Mouse (Mus musculus) lung, embryonic 14.5 days (tissue): ENCODE results near the gene Caprin1. TPM values are rescaled to one million over a fixed set of nuclear protein-coding genes. Genes with fewer than 3 reads are reported as not detected.

ENCODE experiments used
- ATAC-seq: fragments of 200-750 bp; cut with Nextera tagmentation; 2 replicates; pipeline ENCODE4 v1.8.0; 2017; ENCODE audit warnings: mild to moderate bottlenecking, moderate TSS enrichment, moderate library complexity; ENCODE audit not compliant: insufficient read depth
- DNase-seq: peaks from one replicate; pipeline ENCODE4 v3.0.0-alpha.2; 2015
- H3K27ac ChIP-seq: fragments of 300-500 bp; sonication (generic); 2 replicates; pipeline ENCODE4 v1.5.1; 2014; ENCODE audit warnings: low read depth, mild to moderate bottlenecking, moderate library complexity
- H3K27me3 ChIP-seq: fragments of 300-500 bp; sonication (generic); 2 replicates; pipeline ENCODE4 v1.6.1; 2014; ENCODE audit warnings: low read length, control low read depth; ENCODE audit not compliant: insufficient read depth
- H3K36me3 ChIP-seq: fragments of 300-500 bp; sonication (generic); 2 replicates; pipeline ENCODE4 v1.6.1; 2014; ENCODE audit warnings: control low read depth; ENCODE audit not compliant: insufficient read depth
- H3K4me1 ChIP-seq: fragments of 300-500 bp; sonication (generic); 2 replicates; pipeline ENCODE4 v1.6.1; 2014; ENCODE audit warnings: antibody characterized with exemption, control low read depth; ENCODE audit not compliant: insufficient read depth
- H3K4me2 ChIP-seq: fragments of 300-500 bp; sonication (generic); 2 replicates; pipeline ENCODE4 v1.6.1; 2014; ENCODE audit warnings: mild to moderate bottlenecking
- H3K4me3 ChIP-seq: fragments of 300-500 bp; sonication (generic); 2 replicates; pipeline ENCODE4 v1.5.1; 2014; ENCODE audit warnings: low read depth, low read length
- H3K9ac ChIP-seq: fragments of 300-500 bp; sonication (generic); 2 replicates; pipeline ENCODE4 v1.6.1; 2014
- H3K9me3 ChIP-seq: fragments of 300-500 bp; sonication (generic); 2 replicates; pipeline ENCODE4 v1.6.1; 2016; ENCODE audit warnings: low read depth, low read length, control low read depth
- CTCF ChIP-seq: IDR thresholded peaks from 2 replicates; pipeline ENCODE4 v1.5.1; 2016; ENCODE audit warnings: antibody characterized with exemption, low read depth
- WGBS: fragments of 180-500 bp; shearing (Covaris S2); extraction: QIAGEN DNeasy Blood & Tissue Kit; methylation state at CpG from one replicate; pipeline ENCODE4 v1.1.7; 2014; 5-methylcytosine and 5-hydroxymethylcytosine counted together
- polyA plus RNA-seq: library from polyadenylated mRNA; unstranded; fragments of >200 nt; fragmentation: Nextera tagmentation; extraction: Ambion mirVana; gene quantifications from 2 replicates; pipeline ENCODE4 v1.2.1, GENCODE M21; 2014

Gene Caprin1
- polyA plus RNA-seq, 1 experiment from 2014 or later = 438 TPM

DNA sequence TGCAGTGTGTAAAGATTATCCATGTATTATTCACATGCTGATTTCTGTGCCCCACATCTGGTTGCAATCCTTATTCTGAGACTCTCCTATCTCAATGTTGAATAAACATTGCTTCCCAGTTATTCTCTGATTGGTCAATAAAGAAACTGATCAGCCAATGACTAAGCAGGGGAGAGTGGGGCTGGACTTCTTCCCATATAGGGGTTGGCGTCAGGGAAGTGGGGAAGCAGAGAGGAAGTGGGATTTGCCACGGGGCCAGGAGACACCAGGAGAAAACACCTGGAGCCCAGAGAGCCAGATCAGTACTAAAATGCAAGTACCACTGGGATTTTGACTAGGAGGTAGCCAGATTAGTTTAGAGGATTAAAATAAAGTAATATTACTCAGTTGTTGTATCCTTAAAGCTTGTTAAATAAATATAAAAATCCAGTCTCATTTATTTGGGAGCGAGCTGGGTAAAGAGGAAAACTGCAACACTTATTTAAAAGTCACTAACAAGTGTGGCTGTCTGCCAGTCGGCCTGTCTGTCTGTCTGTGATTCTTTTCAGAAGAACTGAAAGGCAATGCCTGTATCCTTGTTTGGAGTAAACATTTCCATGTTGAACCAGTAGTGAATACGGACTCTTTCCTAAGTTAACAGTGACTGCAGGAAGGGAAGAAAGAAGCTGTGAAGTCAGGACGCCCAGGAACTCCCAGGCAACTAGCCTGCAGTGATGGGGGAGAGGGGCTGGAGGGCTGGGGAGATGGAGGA lies 19.9 kb upstream of the Caprin1 start:
- H3K9ac ChIP-seq = peak overlapping the region; percentile 30; the same call in 1 of the 2 replicates
- H3K4me3 ChIP-seq = peak overlapping the region; percentile 16; the same call in 1 of the 2 replicates
- H3K27me3 ChIP-seq = no peaks in the 10 kb centered on the region
- no peak overlapping the region for H3K27ac ChIP-seq
- H3K4me2 ChIP-seq = peak overlapping the region; percentile 53
- TF ChIP-seq CTCF = no peak
- no peaks in the 10 kb centered on the region for H3K4me1 ChIP-seq
- H3K36me3 ChIP-seq = no peaks in the 10 kb centered on the region
- no peaks in the 10 kb centered on the region for H3K9me3 ChIP-seq
- peak; percentile 94 for ATAC-seq
- DNase-seq = peak; percentile 77
- WGBS = 25% methylated on average over 6 of the region's 6 CpGs

DNA sequence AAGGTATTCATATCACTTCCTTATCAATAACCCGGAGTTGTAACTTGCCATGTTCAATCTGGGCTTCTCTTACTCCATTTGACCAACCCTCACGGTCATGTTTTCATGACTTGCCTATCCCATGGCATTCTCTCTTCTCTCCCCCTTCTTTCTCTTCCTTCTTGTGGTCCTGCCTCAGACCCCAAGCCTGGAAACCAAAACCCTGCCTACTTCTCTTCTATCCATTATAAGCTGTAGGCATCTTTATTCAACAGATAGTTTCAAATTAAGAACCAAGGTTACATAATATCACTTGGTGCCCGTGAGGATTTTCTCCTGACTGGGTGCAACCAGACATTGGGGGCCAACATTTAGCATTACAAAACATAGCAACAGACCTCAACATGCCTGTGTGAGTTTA lies 18.5 kb upstream of the Caprin1 start:
- ATAC-seq (no peak), DNase-seq (no peak)
- Histone ChIP-seq H3K9ac (no peak overlapping the region), H3K9me3 (no peaks in the 10 kb centered on the region), H3K4me3 (no peak overlapping the region), H3K4me2 (no peak overlapping the region), H3K27me3 (no peaks in the 10 kb centered on the region), H3K27ac (no peak overlapping the region), H3K4me1 (no peaks in the 10 kb centered on the region), H3K36me3 (no peaks in the 10 kb centered on the region)
- no peak for TF ChIP-seq CTCF
- 82% methylated on average over 3 of the region's 3 CpGs for WGBS

DNA sequence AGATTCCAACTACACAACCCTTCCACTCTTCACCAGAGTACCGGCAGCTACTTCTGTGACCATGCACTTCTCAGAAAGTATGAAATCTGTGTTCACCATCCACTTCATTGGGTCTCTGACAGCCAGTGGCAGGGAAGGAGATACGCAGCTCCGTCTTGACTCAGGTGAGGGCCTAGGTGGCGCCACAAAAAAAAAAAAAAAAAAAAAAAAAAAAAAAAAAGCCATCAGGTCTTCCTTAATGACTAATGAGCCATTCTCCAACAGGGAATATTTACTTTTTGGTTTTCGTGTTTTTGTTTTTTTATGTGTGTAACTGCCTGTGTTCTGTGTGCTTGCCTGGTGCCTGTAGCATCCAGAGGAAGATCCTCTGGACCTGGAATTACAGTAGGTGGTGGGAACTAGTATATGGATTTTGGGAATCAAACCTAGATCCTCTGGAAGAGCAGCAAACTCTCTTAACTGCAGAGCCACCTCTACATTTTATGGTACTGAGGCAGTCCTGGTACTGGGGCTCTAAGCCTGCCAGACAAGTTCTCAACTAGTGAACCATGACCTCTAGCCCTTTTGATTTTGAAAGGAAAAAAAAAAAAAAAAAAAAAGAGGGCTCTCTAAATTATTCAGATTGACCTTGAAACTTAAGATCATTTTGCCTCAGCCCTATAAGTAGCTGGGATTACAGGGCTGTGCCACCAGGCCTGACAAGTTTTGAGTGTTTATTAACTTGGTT lies 14.2 kb upstream of the Caprin1 start:
- DNase-seq (no peak), ATAC-seq (no peak)
- Histone ChIP-seq H3K27ac (no peak overlapping the region), H3K9me3 (no peaks in the 10 kb centered on the region), H3K36me3 (no peaks in the 10 kb centered on the region), H3K4me1 (no peaks in the 10 kb centered on the region), H3K4me3 (no peak overlapping the region), H3K27me3 (no peaks in the 10 kb centered on the region), H3K9ac (no peak overlapping the region), H3K4me2 (no peak overlapping the region)
- WGBS = 50% methylated on average over 5 of the region's 5 CpGs
- no peak for TF ChIP-seq CTCF

DNA sequence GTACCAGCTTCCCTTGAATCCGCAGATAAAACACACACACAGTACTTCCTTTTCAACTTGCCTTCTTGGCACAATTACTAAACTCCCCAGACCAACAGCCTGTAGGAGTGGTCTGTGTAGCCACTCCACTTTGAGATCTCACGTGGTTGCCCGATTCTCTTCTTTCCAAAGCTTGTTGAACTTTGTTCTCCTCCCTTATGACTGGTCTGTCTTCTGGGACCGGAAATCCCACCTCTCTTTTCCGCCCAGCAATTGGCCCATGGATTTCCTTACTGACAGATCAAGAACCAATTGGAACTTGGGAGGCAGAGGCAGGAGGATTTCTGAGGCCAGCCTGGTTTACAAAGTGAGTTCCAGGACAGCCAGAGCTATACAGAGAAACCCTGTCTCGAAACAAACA lies 13.0 kb upstream of the Caprin1 start:
- 86% methylated on average over 6 of the region's 6 CpGs for WGBS

DNA sequence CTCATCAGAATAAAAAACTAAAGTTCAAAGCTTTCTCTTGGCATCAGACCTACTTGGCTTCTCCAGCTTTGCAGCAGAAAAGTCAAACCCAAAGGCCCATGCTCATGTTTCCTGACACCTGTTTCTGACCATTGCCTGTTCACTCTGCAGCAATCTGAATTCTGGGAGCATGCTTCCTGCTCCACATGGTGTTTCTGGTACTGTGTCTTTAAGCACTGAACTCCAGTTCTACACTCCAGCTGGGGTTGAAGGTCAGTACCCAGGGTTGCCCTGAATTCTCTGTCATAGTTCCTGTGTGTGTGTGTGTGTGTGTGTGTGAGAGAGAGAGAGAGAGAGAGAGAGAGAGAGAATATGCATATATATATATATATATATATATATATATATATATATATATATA lies 11.0 kb upstream of the Caprin1 start:
- Histone ChIP-seq H3K4me3 (no peak overlapping the region), H3K9me3 (no peaks in the 10 kb centered on the region), H3K4me2 (no peak overlapping the region), H3K27ac (no peak overlapping the region), H3K9ac (no peak overlapping the region), H3K4me1 (no peaks in the 10 kb centered on the region), H3K36me3 (no peaks in the 10 kb centered on the region), H3K27me3 (no peaks in the 10 kb centered on the region)
- DNase-seq (no peak), ATAC-seq (no peak)
- no peak for TF ChIP-seq CTCF

More for the DNA sequence above, 13.0 kb upstream of the Caprin1 start:
- no peak for DNase-seq
- no peak for ATAC-seq
- H3K9ac ChIP-seq = no peak overlapping the region
- no peaks in the 10 kb centered on the region for H3K36me3 ChIP-seq
- no peak overlapping the region for H3K27ac ChIP-seq
- no peak overlapping the region for H3K4me3 ChIP-seq
- H3K27me3 ChIP-seq = no peaks in the 10 kb centered on the region
- H3K4me2 ChIP-seq = no peak overlapping the region
- H3K9me3 ChIP-seq = no peaks in the 10 kb centered on the region
- TF ChIP-seq CTCF = no peak
- H3K4me1 ChIP-seq = no peaks in the 10 kb centered on the region

DNA sequence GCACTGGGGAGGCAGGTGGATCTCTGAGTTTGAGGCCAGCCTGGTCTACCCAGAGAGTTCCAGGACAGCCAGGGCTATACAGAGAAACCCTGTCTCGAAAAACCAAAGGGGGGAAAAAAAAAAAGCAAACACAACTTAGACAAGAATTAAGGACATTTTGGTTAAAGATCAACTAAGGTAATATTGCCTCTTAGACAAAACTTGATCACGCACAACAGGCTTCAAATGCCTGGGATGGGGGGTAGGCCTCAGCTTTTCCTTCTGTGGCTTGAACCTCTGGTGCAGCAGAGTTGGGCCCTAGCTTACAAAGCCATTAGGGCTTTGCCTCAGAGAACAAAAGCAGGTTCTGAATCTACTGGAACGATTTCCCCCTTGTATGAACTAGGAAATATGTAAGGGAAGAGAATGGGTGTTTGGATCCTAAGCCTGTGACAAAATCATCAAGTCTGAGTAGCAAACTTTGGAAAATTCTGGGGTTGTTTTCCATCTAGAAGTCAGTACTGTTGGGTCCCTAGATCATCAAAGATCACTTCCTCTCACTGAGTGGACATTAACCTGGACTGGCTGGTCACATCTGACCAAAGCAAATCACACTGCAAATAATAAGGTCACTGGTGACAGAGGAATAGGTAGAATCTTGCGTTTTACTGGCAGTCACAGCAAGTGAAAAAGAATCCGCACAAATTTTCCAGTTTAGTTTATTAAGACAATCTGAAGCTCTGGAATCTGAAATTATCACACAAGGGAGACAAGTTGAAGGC lies 6.5 kb upstream of the Caprin1 start:
- Histone ChIP-seq H3K4me2 (no peak overlapping the region), H3K9me3 (no peaks in the 10 kb centered on the region), H3K4me3 (no peak overlapping the region), H3K4me1 (no peaks in the 10 kb centered on the region), H3K36me3 (no peaks in the 10 kb centered on the region), H3K27me3 (no peaks in the 10 kb centered on the region), H3K9ac (no peak overlapping the region), H3K27ac (no peak overlapping the region)
- no peak for DNase-seq
- 62% methylated on average over 5 of the region's 5 CpGs for WGBS
- no peak for TF ChIP-seq CTCF
- ATAC-seq = no peak

DNA sequence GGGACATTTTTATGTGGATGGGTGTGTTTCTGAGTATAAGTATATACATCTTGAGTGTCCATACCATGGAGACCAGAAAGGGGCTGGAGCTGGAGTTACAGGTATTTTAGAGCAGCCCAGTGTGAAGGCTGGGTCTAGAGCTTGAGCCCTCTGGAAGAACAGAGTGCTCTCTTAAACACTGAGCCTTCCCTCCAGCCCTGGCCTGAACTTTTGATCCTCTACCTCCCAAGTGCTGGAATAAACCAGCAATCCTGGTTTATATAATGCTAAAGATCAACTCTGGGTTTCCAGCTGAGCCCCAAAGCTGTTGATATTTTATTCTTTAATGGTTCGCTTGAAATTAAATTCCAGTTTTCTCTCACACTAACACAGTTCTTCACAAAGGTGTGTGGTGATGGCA lies 5.0 kb upstream of the Caprin1 start:
- WGBS = 86% methylated on average over 1 of the region's 1 CpGs
- Histone ChIP-seq H3K36me3 (no peaks in the 10 kb centered on the region), H3K4me3 (no peak overlapping the region), H3K27ac (no peak overlapping the region), H3K9ac (no peak overlapping the region), H3K4me2 (no peak overlapping the region), H3K4me1 (no peaks in the 10 kb centered on the region), H3K9me3 (no peaks in the 10 kb centered on the region), H3K27me3 (no peaks in the 10 kb centered on the region)
- ATAC-seq (no peak), DNase-seq (no peak)
- no peak for TF ChIP-seq CTCF
